Mouse (Mus musculus) heart, postnatal 0 days (tissue): ENCODE measurements around the gene P2ry10b.

Experiments used
- CTCF ChIP-seq: IDR thresholded peaks from 2 replicates; pipeline ENCODE4 v1.5.1; 2016; ENCODE audit warnings: antibody characterized with exemption, control low read depth, low read depth
- EP300 ChIP-seq: IDR thresholded peaks from 2 replicates; pipeline ENCODE4 v1.6.1; 2016; ENCODE audit warnings: antibody characterized with exemption, low read depth

DNA sequence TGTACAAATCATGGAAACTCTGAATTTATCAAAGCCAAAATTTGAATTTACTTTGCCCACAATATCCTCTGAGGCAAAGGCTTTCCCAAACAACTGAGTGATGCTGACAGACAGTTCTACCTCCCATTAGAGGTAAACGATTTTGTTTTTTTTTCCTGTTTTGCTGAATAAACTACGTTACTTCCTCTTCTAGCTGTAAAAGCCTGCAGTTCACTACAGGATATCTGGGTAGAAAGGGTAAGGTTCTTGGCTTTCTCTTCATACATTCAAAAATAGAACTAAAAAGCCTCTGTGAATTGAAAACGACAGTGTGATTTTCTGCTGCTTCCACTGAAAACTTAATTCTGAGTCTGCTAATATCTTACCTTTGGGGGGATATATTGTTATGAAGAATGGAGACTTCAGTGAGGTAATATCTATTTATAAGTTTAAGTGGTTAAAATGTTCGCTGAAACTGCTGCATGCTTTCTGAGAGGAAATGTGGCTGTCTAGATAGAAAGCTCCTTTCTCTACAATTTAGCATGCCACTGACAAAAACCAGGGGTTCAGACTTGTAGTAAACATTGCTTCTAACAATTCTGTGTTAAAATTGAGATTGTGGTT is 765 bp downstream of the P2ry10b start:
- TF ChIP-seq CTCF: no peak
- no peak for TF ChIP-seq EP300
